Mouse (Mus musculus) erythroblast, embryonic 14.5 days (primary cell): ENCODE data around the gene Capn2. TPM values are rescaled to one million over a fixed set of nuclear protein-coding genes. Genes with fewer than 3 reads are reported as not detected.

Experiments used
- H3K27me3 ChIP-seq: 2 replicates; pipeline ENCODE4 v1.6.1; 2012; ENCODE audit warnings: inconsistent platforms; ENCODE audit not compliant: control insufficient read depth
- H3K36me3 ChIP-seq: 2 replicates; pipeline ENCODE4 v1.6.1; 2012; ENCODE audit warnings: mild to moderate bottlenecking, inconsistent platforms; ENCODE audit not compliant: control insufficient read depth
- H3K4me1 ChIP-seq: 2 replicates; pipeline ENCODE4 v1.6.1; 2012; ENCODE audit warnings: inconsistent platforms; ENCODE audit not compliant: control insufficient read depth
- H3K4me3 ChIP-seq: replicated peaks from 2 replicates; pipeline ENCODE3; 2012; ENCODE audit warnings: moderate library complexity, mild to moderate bottlenecking, inconsistent platforms
- H3K9me3 ChIP-seq: 2 replicates; pipeline ENCODE4 v1.6.1; 2012; ENCODE audit warnings: low read length, inconsistent platforms, mixed read lengths; ENCODE audit not compliant: control insufficient read depth
- GATA1 ChIP-seq: IDR thresholded peaks from 2 replicates; pipeline ENCODE4 v1.6.1; 2012; ENCODE audit warnings: low read length, inconsistent platforms, mixed read lengths
- TAL1 ChIP-seq: IDR thresholded peaks from 3 replicates; pipeline ENCODE4 v1.6.1; 2012; ENCODE audit warnings: low read length, inconsistent platforms, mixed read lengths
- polyA plus RNA-seq: library from polyadenylated mRNA; stranded (reverse); fragments of >175 nt; gene quantifications from 2 replicates; pipeline ENCODE4 v1.2.3, GENCODE M21; 2012

Gene Capn2
- polyA plus RNA-seq, 1 experiment, result 0.03 TPM

DNA sequence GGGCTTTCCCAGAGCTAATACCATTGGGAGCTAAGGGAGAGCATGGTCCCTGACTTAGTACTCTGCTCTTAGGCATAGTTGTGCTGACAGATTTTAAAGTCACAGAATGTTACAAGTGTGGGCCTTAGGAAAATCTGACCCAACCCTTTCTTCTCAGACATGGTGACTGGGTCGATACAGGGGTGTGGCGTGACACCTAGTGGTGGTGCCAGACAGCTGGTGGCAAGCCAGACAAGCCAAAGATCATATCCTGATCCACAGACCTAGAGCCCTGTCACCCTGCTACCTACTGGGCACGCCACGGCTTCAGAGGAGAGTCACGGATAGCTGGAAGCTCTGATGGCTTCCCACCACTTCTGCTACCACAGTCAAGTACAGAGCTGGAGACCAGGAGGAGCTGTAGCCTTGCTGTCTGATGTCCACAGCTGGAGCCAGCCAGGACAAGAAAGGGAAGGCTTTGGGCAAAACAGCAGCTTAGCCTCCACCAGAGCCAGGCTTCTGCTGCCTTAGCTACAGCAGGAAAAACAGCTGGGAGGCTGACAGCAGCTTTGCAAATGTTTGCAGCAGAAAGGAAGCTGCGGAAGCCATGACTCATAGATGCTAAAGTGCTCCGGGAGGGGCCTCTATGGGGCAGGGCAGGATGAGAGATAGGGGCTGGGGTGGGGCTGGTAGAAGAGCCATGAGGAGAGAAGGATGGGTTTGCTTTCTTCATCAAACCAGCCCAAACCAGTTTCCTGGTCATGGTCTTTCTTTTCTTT, 11.0 kb downstream of the Capn2 start:
- TF ChIP-seq TAL1, result no peak
- no peak overlapping the region for H3K4me3 ChIP-seq
- H3K9me3 ChIP-seq, result no peaks in the 10 kb centered on the region
- H3K4me1 ChIP-seq, result peaks cover 20% of the 10 kb centered on the region
- H3K36me3 ChIP-seq, result no peaks in the 10 kb centered on the region; the same call in 1 of the 2 replicates
- H3K27me3 ChIP-seq, result no peaks in the 10 kb centered on the region

DNA sequence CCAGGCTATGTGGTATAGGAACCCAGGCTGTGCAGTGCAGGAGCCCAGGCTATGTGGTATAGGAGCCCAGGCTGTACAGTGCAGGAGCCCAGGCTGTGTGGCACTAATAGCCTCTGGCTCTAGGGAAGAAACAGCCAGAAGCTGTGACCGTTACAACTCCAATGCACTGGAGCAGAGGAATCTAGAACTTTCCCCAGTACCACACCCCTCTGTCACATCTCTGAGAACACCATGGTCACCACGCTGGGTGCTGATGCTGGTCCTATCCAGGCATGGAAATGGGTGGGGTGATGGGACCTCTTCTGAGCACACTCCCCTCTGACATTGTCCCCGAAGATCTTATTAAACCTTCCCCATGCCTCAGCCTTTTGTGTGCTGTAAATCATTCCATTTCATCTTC, 12.1 kb downstream of the Capn2 start:
- H3K36me3 ChIP-seq, result no peaks in the 10 kb centered on the region; the same call in 1 of the 2 replicates
- no peak overlapping the region for H3K4me3 ChIP-seq

DNA sequence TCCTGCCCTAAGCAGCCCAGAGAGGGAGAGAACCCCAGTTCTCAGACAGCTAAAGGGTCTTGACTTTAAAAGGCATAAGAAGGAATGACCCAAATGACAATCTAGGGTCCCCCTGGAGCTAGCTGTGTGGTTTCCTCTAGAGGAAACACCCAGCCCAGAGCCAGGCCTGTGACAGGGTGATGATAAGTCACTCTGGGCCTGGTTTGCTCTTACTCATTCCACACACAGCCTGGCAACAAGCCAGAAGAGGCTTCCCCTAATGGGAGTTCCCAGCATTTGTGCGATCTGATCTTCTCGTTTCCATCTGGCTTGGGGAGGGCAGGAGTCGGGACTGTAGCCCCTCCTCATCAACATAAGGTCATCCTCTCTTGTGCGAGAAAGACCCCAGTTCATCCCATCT, 13.2 kb downstream of the Capn2 start:
- H3K4me1 ChIP-seq, result peaks cover 20% of the 10 kb centered on the region
- H3K36me3 ChIP-seq, result no peaks in the 10 kb centered on the region; the same call in 1 of the 2 replicates
- H3K27me3 ChIP-seq, result no peaks in the 10 kb centered on the region
- no peaks in the 10 kb centered on the region for H3K9me3 ChIP-seq
- TF ChIP-seq TAL1 (no peak), GATA1 (no peak)
- H3K4me3 ChIP-seq, result no peak overlapping the region

More for the DNA sequence above, 12.1 kb downstream of the Capn2 start:
- Histone ChIP-seq H3K27me3 (no peaks in the 10 kb centered on the region), H3K4me1 (peaks cover 20% of the 10 kb centered on the region), H3K9me3 (no peaks in the 10 kb centered on the region)
- no peak for TF ChIP-seq GATA1
- TF ChIP-seq TAL1, result no peak

DNA sequence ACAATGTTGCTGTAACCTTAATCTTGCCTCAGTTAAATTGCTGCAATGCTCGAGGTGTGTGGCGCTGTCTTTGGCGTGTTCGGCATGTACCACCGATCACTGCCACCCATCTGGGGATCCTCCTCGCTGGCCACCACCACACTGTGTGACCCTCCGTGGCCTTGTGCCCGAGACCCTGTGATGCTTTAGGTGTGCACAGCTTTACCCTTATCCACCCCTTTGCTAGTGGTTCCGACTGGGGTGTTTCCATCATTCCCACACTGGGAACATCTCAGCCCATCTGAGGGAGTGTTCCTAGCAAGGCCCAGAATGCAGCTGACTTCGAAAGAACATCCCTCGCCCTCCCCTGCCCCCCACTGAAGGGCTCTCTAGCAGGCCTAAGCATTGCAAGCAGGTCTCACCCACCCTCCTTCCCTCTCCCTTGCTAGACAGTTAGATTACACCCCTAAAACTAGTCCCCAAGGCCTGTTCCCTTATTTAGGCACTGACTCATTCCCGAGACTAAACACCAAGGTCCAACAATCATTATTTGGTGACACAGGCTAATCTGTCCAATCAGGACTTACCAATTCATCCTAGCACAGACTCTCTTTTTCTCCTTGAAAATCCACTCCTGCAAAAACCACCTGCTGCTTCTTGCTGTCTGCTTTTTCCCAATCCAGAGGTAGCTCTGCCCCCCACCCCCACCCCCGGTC, 14.1 kb downstream of the Capn2 start:
- no peaks in the 10 kb centered on the region for H3K36me3 ChIP-seq
- peaks cover 20% of the 10 kb centered on the region for H3K4me1 ChIP-seq
- H3K4me3 ChIP-seq, result no peak overlapping the region
- TF ChIP-seq TAL1 (no peak), GATA1 (no peak)
- no peaks in the 10 kb centered on the region for H3K9me3 ChIP-seq
- H3K27me3 ChIP-seq, result no peaks in the 10 kb centered on the region

DNA sequence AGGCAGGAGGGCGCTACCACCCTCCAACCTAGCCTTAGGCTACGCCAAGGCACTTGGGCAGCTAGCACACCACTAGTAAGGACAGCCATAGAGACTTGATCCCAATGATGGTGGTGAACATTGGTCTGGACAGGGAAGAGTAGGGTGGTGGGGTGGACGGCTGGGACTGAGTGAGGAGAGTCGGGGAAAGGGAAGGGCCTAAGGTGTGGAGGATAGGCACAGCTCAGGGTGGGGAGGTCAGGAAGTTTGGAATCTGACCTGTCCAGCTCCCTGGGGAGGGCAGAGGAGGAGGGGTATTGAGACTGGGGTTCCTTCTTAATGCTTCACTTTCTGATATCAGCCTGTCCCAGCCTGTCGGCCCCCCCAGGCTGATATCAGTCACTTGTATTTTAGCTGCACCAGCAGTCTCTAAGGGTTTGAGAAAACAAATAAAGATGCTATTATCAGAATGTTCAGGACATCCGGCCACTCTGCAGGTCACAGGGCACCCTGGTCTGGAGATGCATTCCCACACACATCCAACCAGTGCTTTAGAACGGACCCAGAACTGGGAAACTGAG, 14.8 kb downstream of the Capn2 start:
- no peak overlapping the region for H3K4me3 ChIP-seq
- peaks cover 20% of the 10 kb centered on the region for H3K4me1 ChIP-seq
- TF ChIP-seq TAL1, result no peak
- TF ChIP-seq GATA1, result no peak
- H3K9me3 ChIP-seq, result no peaks in the 10 kb centered on the region
- no peaks in the 10 kb centered on the region for H3K27me3 ChIP-seq
- no peaks in the 10 kb centered on the region for H3K36me3 ChIP-seq

DNA sequence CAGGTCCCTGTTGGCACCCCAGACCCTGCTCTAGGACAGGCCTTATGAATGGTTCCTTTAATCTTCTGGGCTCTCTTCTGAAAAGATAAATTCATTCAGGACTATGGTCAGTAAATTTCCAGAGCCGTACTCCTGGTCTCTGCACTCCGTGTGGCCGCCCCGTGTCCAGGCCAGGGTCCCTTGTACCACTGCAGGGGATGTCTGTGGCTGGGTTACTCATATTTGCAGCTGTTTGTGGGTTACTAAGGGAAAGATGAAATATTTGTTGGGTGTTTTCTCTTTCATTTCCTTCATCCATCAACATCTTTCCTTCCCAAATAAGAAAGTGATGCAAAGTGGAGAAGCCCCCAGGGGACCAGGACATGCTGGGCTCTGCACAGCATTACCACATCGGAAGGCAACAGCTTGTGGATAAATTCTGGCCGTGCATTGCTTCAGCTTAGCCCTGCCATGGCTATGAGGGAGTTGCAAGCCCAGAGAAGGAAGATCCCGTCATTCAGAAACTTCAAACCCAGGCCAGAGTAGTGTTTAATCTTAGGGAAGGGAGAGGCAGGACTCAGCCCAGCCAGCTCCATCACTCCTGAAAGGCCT, 15.5 kb downstream of the Capn2 start:
- no peak overlapping the region for H3K4me3 ChIP-seq
- peaks cover 20% of the 10 kb centered on the region for H3K4me1 ChIP-seq
- TF ChIP-seq TAL1, result no peak
- TF ChIP-seq GATA1, result no peak
- no peaks in the 10 kb centered on the region for H3K36me3 ChIP-seq
- H3K27me3 ChIP-seq, result no peaks in the 10 kb centered on the region
- H3K9me3 ChIP-seq, result no peaks in the 10 kb centered on the region

DNA sequence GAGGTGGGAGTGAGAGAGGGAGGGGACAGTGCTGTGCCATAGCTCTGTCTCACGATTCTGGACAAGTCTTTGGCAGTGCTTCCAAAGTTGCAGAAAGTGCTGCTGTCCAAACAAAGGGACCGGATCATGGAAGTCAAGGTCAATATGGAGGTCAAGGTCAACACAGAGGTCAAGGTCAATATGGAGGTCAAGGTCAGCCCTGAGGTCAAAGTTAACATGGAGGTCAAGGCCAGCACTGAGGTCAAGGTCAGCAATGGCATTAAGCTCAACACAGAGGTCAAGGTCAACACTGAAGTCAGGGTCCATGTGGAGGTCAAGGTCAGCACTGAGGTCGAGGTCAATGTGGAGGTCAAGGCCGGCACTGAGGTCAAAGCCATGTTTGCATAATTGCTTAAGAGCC, 16.6 kb downstream of the Capn2 start:
- TF ChIP-seq TAL1 (no peak), GATA1 (no peak)
- H3K4me1 ChIP-seq, result peaks cover 15% of the 10 kb centered on the region

DNA sequence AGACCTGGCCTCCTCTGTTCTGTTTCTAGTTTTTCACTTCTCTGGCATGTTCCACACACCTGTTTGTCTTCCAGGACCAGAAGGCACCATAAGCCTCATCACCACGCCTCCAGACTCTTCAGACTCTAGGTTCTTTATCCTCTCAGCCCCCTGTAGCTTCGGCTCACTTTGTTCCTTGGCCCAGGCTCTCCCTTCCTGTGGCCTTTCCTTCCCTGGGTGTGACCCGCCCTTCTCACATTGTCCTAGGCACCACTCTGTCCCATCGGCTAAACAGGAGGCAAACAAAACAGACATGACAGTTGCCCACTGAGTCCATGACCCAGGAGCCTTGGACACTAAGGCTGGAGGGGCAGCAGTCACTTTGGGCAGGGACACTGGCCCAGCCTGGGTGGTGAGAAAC, 17.2 kb downstream of the Capn2 start:
- H3K4me1 ChIP-seq, result peaks cover 15% of the 10 kb centered on the region
- H3K4me3 ChIP-seq, result no peak overlapping the region
- H3K27me3 ChIP-seq, result no peaks in the 10 kb centered on the region
- TF ChIP-seq TAL1 (no peak), GATA1 (no peak)
- no peaks in the 10 kb centered on the region for H3K9me3 ChIP-seq
- H3K36me3 ChIP-seq, result no peaks in the 10 kb centered on the region

More for the DNA sequence above, 16.6 kb downstream of the Capn2 start:
- no peaks in the 10 kb centered on the region for H3K27me3 ChIP-seq
- H3K36me3 ChIP-seq, result no peaks in the 10 kb centered on the region
- H3K4me3 ChIP-seq, result no peak overlapping the region
- no peaks in the 10 kb centered on the region for H3K9me3 ChIP-seq
